Mouse (Mus musculus): ENCODE measurements around the gene Pde6h. TPM values are rescaled to one million over a fixed set of nuclear protein-coding genes. Genes with fewer than 3 reads are reported as not detected.
"Not testable (repeated sequence)": the region's sequence is repeated elsewhere in the genome, so short reads cannot be mapped to it uniquely, and the experiment has no call there.

Gene Pde6h
- polyA plus RNA-seq, 1 experiment from 2014 or later, result 0.05 TPM

DNA sequence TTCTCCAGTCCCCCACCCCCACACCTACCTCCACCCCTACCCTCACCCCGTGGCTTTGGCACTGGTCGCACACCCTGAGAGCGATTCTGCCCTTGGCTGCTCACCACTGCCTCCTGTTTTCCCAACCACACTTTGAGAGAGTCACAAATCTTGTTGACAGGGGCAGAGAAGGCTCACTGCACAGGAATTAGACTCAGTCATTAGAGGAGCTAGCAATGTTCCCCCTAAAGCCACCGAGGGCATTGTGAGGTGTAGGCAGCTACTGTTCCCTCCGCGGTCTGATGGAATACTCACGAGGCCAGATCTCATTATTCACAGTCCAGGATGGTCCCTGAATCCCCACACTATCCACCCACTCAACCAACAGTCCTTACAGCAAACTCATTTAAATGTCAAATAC, 33.4 kb downstream of the Pde6h start:
- Histone ChIP-seq H3K9ac (ENCODE audit: low read depth, low read length) (no peak overlapping the region), H3K27ac (ENCODE audit: low read depth, low read length) (no peak overlapping the region), H3K4me1 (ENCODE audit: control insufficient read depth, insufficient read depth, low read depth, low read length) (no peaks in the 10 kb centered on the region), H3K9me3 (ENCODE audit: control insufficient read depth, low read length) (no peaks in the 10 kb centered on the region), H3K4me2 (ENCODE audit: low read length) (no peak overlapping the region), H3K4me3 (ENCODE audit: low read length) (no peak overlapping the region), H3K27me3 (replicated peaks; ENCODE audit: control insufficient read depth, insufficient read depth, low read length) (no peaks in the 10 kb centered on the region), H3K36me3 (ENCODE audit: control insufficient read depth, insufficient read depth, low read length) (no peaks in the 10 kb centered on the region)
- ATAC-seq, result peak; percentile 30; the same call in 1 of the 2 replicates
- WGBS, result 46% methylated on average over 7 of the region's 7 CpGs

- WGBS, result 69% methylated on average over 11 of the region's 11 CpGs
- no peak overlapping the region for H3K27ac ChIP-seq (ENCODE audit: low read depth, low read length)
- no peak overlapping the region for H3K9ac ChIP-seq (ENCODE audit: low read depth, low read length)
- no peaks in the 10 kb centered on the region for H3K4me1 ChIP-seq (ENCODE audit: control insufficient read depth, insufficient read depth, low read depth, low read length)
- H3K9me3 ChIP-seq (ENCODE audit: control insufficient read depth, low read length), result no peaks in the 10 kb centered on the region
- no peak overlapping the region for H3K4me3 ChIP-seq (ENCODE audit: low read length)
- no peak for ATAC-seq
- no peaks in the 10 kb centered on the region for H3K36me3 ChIP-seq (ENCODE audit: control insufficient read depth, insufficient read depth, low read length)
- no peaks in the 10 kb centered on the region for H3K27me3 ChIP-seq (replicated peaks; ENCODE audit: control insufficient read depth, insufficient read depth, low read length)
- H3K4me2 ChIP-seq (ENCODE audit: low read length), result no peak overlapping the region
Observed at GRCm38 (mm10) chr6:136959131-136959530, 35.5 kb downstream of the Pde6h start.

GRCm38 (mm10) chr6:136962957-136963356, 39.3 kb downstream of the Pde6h start:
- H3K27ac ChIP-seq (ENCODE audit: low read depth, low read length), result no peak overlapping the region
- no peak overlapping the region for H3K4me2 ChIP-seq (ENCODE audit: low read length)
- no peak for ATAC-seq
- no peaks in the 10 kb centered on the region for H3K9me3 ChIP-seq (ENCODE audit: control insufficient read depth, low read length)
- H3K27me3 ChIP-seq (replicated peaks; ENCODE audit: control insufficient read depth, insufficient read depth, low read length), result no peaks in the 10 kb centered on the region
- WGBS, result 88% methylated on average over 11 of the region's 11 CpGs
- H3K4me3 ChIP-seq (ENCODE audit: low read length), result no peak overlapping the region
- H3K36me3 ChIP-seq (ENCODE audit: control insufficient read depth, insufficient read depth, low read length), result no peaks in the 10 kb centered on the region
- H3K9ac ChIP-seq (ENCODE audit: low read depth, low read length), result no peak overlapping the region
- no peaks in the 10 kb centered on the region for H3K4me1 ChIP-seq (ENCODE audit: control insufficient read depth, insufficient read depth, low read depth, low read length)

DNA sequence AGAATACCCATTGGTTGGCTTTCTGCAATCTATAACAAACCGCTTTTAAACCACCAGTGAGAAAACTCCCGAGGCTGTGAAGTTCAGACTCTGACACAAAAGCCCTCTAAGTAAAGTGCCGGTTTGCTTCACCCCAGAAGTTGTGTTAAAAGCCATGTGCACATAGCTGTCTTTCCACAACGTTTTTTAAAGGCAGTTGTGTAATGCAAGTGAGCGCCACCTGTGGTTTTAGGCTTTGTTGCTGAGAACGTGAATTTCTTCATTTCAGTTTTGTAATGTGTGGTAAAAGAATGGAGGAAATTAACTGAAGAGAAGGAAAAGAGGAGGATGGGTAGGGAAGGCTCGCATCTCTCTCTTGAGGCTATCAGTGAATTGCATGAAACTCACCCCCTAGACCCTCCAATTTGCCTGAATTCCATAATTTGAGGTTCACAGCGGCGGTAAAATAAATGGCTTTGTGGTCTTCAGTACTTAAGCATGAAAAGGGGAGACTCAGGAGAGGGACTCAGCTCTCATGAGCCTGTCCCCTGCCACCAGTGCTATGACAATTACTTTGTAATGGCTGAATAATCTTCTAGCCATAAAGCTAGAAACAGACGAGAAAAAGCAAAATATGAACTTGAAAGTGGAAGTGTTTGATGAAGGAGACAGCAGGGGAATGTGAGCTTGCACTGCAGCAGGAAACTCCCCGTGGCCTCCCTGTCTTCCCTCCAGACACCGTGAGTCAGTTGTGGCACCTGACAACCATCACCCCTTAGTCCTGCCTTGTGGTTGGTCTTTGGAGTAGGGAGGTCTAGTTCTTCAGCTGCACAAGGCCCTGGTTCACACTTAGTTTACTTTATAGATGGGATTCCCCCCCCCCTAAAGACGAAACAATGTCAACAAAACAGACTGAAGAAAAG, 41.2 kb downstream of the Pde6h start:
- WGBS, result 68% methylated on average over 13 of the region's 13 CpGs
- Histone ChIP-seq H3K9ac (ENCODE audit: low read depth, low read length) (no peak overlapping the region), H3K36me3 (ENCODE audit: control insufficient read depth, insufficient read depth, low read length) (no peaks in the 10 kb centered on the region), H3K4me1 (ENCODE audit: control insufficient read depth, insufficient read depth, low read depth, low read length) (no peaks in the 10 kb centered on the region), H3K9me3 (ENCODE audit: control insufficient read depth, low read length) (no peaks in the 10 kb centered on the region), H3K27ac (ENCODE audit: low read depth, low read length) (no peak overlapping the region), H3K27me3 (replicated peaks; ENCODE audit: control insufficient read depth, insufficient read depth, low read length) (no peaks in the 10 kb centered on the region), H3K4me3 (ENCODE audit: low read length) (no peak overlapping the region), H3K4me2 (ENCODE audit: low read length) (no peak overlapping the region)
- no peak for ATAC-seq

- Histone ChIP-seq H3K9me3 (ENCODE audit: control insufficient read depth, low read length) (no peaks in the 10 kb centered on the region), H3K9ac (ENCODE audit: low read depth, low read length) (no peak overlapping the region), H3K4me2 (ENCODE audit: low read length) (no peak overlapping the region), H3K4me3 (ENCODE audit: low read length) (no peak overlapping the region), H3K4me1 (ENCODE audit: control insufficient read depth, insufficient read depth, low read depth, low read length) (no peaks in the 10 kb centered on the region), H3K36me3 (ENCODE audit: control insufficient read depth, insufficient read depth, low read length) (no peaks in the 10 kb centered on the region), H3K27me3 (replicated peaks; ENCODE audit: control insufficient read depth, insufficient read depth, low read length) (no peaks in the 10 kb centered on the region), H3K27ac (ENCODE audit: low read depth, low read length) (no peak overlapping the region)
- 72% methylated on average over 10 of the region's 10 CpGs for WGBS
- ATAC-seq, result no peak
Observed at GRCm38 (mm10) chr6:136965912-136966311, 42.3 kb downstream of the Pde6h start.

- H3K9me3 ChIP-seq (ENCODE audit: control insufficient read depth, low read length), result no peaks in the 10 kb centered on the region
- H3K9ac ChIP-seq (ENCODE audit: low read depth, low read length), result no peak overlapping the region
- no peaks in the 10 kb centered on the region for H3K4me1 ChIP-seq (ENCODE audit: control insufficient read depth, insufficient read depth, low read depth, low read length)
- no peak overlapping the region for H3K4me2 ChIP-seq (ENCODE audit: low read length)
- no peak overlapping the region for H3K4me3 ChIP-seq (ENCODE audit: low read length)
- H3K36me3 ChIP-seq (ENCODE audit: control insufficient read depth, insufficient read depth, low read length), result no peaks in the 10 kb centered on the region
- no peak overlapping the region for H3K27ac ChIP-seq (ENCODE audit: low read depth, low read length)
- WGBS, result 69% methylated on average over 4 of the region's 4 CpGs
- H3K27me3 ChIP-seq (replicated peaks; ENCODE audit: control insufficient read depth, insufficient read depth, low read length), result no peaks in the 10 kb centered on the region
- ATAC-seq, result no peak
Observed at GRCm38 (mm10) chr6:136967466-136967865, 43.8 kb downstream of the Pde6h start.

GRCm38 (mm10) chr6:136968877-136969276, 45.2 kb downstream of the Pde6h start:
- H3K36me3 ChIP-seq (ENCODE audit: control insufficient read depth, insufficient read depth, low read length); H3K9ac ChIP-seq (ENCODE audit: low read depth, low read length); H3K4me2 ChIP-seq (ENCODE audit: low read length); H3K9me3 ChIP-seq (ENCODE audit: control insufficient read depth, low read length); H3K27ac ChIP-seq (ENCODE audit: low read depth, low read length); H3K4me1 ChIP-seq (ENCODE audit: control insufficient read depth, insufficient read depth, low read depth, low read length); H3K4me3 ChIP-seq (ENCODE audit: low read length); H3K27me3 ChIP-seq (replicated peaks; ENCODE audit: control insufficient read depth, insufficient read depth, low read length): not testable (repeated sequence)
- 0 out of 2 replicates have a peak, but pooled peaks have one; percentile 68 for ATAC-seq
- WGBS, result 46% methylated on average over 4 of the region's 4 CpGs

DNA sequence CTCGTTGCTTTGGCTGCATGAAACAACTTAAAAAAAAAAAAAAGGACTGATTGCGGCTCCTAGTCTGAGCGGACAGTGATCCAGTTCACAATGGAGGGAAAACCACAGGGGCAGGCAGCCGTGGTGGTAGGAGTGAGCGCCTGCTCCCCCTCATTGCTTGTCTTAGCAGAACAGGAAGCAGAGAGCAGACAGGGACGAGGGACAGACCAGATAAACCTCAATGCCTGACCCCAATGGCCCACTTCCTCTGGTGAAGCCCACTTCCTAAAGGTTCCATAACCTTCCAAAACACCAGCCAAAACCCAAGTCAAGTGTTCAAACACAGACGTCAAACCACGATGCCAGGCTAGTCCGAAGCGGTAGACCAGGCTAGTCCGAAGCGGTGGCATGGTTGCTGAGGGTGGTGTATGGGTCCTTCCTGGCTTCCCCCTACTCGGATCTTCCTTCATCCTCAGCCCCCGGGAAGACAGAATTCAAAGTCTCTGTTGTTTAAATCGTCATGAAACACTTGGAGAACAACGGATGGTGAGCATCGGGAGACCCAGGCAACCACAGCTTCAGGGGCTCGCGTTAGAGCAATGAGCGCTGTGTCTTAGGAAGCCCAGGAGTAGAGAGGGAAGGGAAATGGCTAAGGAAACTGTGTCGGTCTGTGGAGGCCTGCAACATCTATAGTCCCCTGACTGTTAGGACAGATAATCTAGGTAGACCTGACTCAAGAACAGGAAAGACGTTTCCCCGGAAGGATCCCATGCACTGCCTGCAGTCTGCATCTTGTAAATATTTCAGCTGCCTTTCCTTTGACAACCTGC, 55.8 kb downstream of the Pde6h start:
- WGBS, result 86% methylated on average over 23 of the region's 23 CpGs
- Histone ChIP-seq H3K4me3 (ENCODE audit: low read length) (no peak overlapping the region), H3K27me3 (replicated peaks; ENCODE audit: control insufficient read depth, insufficient read depth, low read length) (no peaks in the 10 kb centered on the region), H3K4me1 (ENCODE audit: control insufficient read depth, insufficient read depth, low read depth, low read length) (no peaks in the 10 kb centered on the region; the same call in 1 of the 2 replicates), H3K36me3 (ENCODE audit: control insufficient read depth, insufficient read depth, low read length) (no peaks in the 10 kb centered on the region), H3K9ac (ENCODE audit: low read depth, low read length) (no peak overlapping the region), H3K9me3 (ENCODE audit: control insufficient read depth, low read length) (no peaks in the 10 kb centered on the region), H3K4me2 (ENCODE audit: low read length) (no peak overlapping the region), H3K27ac (ENCODE audit: low read depth, low read length) (no peak overlapping the region)
- no peak for ATAC-seq

DNA sequence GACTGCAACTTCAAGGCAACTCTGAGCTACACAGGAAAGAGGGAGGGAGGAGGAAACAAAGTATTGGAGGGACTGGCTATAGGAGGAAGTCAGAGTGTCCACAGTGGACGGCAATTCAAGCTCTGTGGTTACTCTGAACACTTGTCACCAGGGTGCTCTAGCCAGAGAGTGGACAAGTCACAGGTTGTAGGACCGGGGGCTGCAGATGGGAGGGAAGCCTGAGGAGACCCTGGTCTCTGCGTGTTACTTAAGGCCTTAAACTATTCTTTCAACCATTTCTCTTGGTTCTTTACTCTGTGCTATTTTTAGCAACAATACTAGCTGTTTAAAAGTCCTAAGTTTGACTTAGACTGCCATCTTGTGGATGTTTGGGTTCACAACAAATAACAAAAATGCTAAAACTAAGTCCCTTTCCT, 56.7 kb downstream of the Pde6h start:
- Histone ChIP-seq H3K4me3 (ENCODE audit: low read length) (no peak overlapping the region), H3K9ac (ENCODE audit: low read depth, low read length) (no peak overlapping the region), H3K9me3 (ENCODE audit: control insufficient read depth, low read length) (no peaks in the 10 kb centered on the region), H3K27me3 (replicated peaks; ENCODE audit: control insufficient read depth, insufficient read depth, low read length) (no peaks in the 10 kb centered on the region), H3K36me3 (ENCODE audit: control insufficient read depth, insufficient read depth, low read length) (no peaks in the 10 kb centered on the region), H3K27ac (ENCODE audit: low read depth, low read length) (no peak overlapping the region; the same call in 1 of the 2 replicates), H3K4me1 (ENCODE audit: control insufficient read depth, insufficient read depth, low read depth, low read length) (no peaks in the 10 kb centered on the region; the same call in none of the 2 replicates), H3K4me2 (ENCODE audit: low read length) (peak overlapping the region; percentile 18; the same call in 1 of the 2 replicates)
- ATAC-seq, result peak; percentile 60; the same call in 1 of the 2 replicates
- 31% methylated on average over 3 of the region's 3 CpGs for WGBS

Measured in hindbrain, embryonic 16.5 days (tissue).